ENCODE assay signal across 8 mouse cellular contexts in the genomic region with DNA sequence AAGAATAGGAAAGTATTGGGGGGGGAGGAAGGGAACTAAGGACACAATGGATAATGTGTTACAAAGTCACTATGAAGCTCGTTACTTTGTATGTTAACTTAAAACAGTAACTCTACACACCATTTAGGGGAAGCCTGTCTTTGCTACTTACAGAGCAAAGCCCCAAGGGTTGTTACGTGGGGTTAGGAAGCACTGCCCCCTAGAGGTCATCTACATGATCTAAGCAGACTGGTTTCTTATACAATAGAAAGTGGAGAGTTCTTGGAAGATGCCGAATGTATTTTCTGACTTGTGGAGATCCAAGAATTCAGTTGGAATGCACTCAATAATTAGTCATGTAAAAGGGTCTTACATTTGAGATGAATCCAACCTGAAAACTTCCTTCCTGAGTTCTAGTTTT. TPM values are rescaled to one million over a fixed set of nuclear protein-coding genes. Genes with fewer than 3 reads are reported as not detected.
A peak's percentile ranks its signal among the peaks of the same experiment; 100 is the strongest.
DNase-seq lines count a peak whose midpoint lies in the region; ATAC-seq and TF ChIP-seq lines count a peak whose summit lies in the region.

No protein-coding gene starts in this region.

- ATAC-seq in limb, embryonic 12.5 days (ENCODE audit: insufficient number of reproducible peaks, insufficient read depth, low FRiP score, low TSS enrichment, low read depth), result peak; percentile 79; the same call in 1 of the 2 replicates
- ATAC-seq in midbrain, embryonic 13.5 days, result peak; percentile 76; the same call in 1 of the 2 replicates

- no peak overlapping the region for H3K4me3 ChIP-seq in cortical plate, adult 2 months (ENCODE audit: insufficient read depth, low read length)
- peak overlapping the region; percentile 32; the same call in 1 of the 2 replicates for H3K4me3 ChIP-seq in heart, adult 2 months
- H3K4me3 ChIP-seq in kidney, adult 2 months (ENCODE audit: insufficient read depth, low read depth, low read length), result no peak overlapping the region
- H3K4me3 ChIP-seq in limb, embryonic 12.5 days (replicated peaks), result no peak overlapping the region
- H3K4me3 ChIP-seq in midbrain, embryonic 13.5 days (replicated peaks), result no peak overlapping the region

- intact Hi-C loops in heart, adult 2 months (cut with DNase I), result loop anchor here (1.0 kb wide), 2 partner anchors 123 to 270 kb away; no protein-coding TSS in a partner anchor

- peak overlapping the region; percentile 46 for H3K4me2 ChIP-seq in limb, embryonic 12.5 days
- H3K4me2 ChIP-seq in midbrain, embryonic 13.5 days (replicated peaks), result peak overlapping the region; percentile 41; the same call in 1 of the 2 replicates

- TF ChIP-seq POLR2A in cortical plate, adult 2 months (IDR thresholded peaks at IDR 0.05; ENCODE audit: extremely low read depth, insufficient read depth, low read length), result no peak
- no peak for TF ChIP-seq POLR2A in heart, adult 2 months (IDR thresholded peaks at IDR 0.05; ENCODE audit: insufficient read depth, low read depth, low read length)
- no peak for TF ChIP-seq POLR2A in kidney, adult 2 months (IDR thresholded peaks at IDR 0.05; ENCODE audit: low read depth, low read length)

- TF ChIP-seq CTCF in cortical plate, adult 2 months (IDR thresholded peaks at IDR 0.05; ENCODE audit: extremely low read depth, insufficient read depth, low read length), result peak; percentile 76
- peak; percentile 95 for TF ChIP-seq CTCF in heart, adult 2 months (IDR thresholded peaks at IDR 0.05)
- TF ChIP-seq CTCF in kidney, adult 2 months (conservative IDR thresholded peaks at IDR 0.05; ENCODE audit: insufficient read depth, insufficient read length, low read depth, low read length), result peak; percentile 68

- peak; percentile 76 for DNase-seq in right cerebral cortex, adult 18-20 months
- DNase-seq in right cerebral cortex, postnatal 25 days, result no peak
- DNase-seq in heart, adult 2 months, result peak; percentile 51 to 66
- peak; percentile 83 for DNase-seq in kidney, adult 2 months
- DNase-seq in spleen, postnatal 36 days (ENCODE audit: low spot score in 2 of 2), result peak; percentile 74 to 85

- no peak overlapping the region for H3K27ac ChIP-seq in cortical plate, adult 2 months (ENCODE audit: insufficient read depth, low read length)
- no peak overlapping the region for H3K27ac ChIP-seq in heart, adult 2 months
- H3K27ac ChIP-seq in kidney, adult 2 months (ENCODE audit: insufficient read depth, low read depth, low read length), result no peak overlapping the region
- H3K27ac ChIP-seq in limb, embryonic 12.5 days, result no peak overlapping the region
- H3K27ac ChIP-seq in midbrain, embryonic 13.5 days, result no peak overlapping the region

- H3K79me2 ChIP-seq in heart, adult 2 months (replicated peaks; ENCODE audit: control insufficient read depth, insufficient read depth, low read length), result no peaks in the 10 kb centered on the region

- no peaks in the 10 kb centered on the region for H3K4me1 ChIP-seq in cortical plate, adult 2 months (ENCODE audit: control insufficient read depth, insufficient read depth, low read length)
- H3K4me1 ChIP-seq in heart, adult 2 months (ENCODE audit: control insufficient read depth, insufficient read depth, low read length), result no peaks in the 10 kb centered on the region
- no peaks in the 10 kb centered on the region; the same call in 1 of the 2 replicates for H3K4me1 ChIP-seq in kidney, adult 2 months (ENCODE audit: control insufficient read depth, insufficient read depth, low read length)
- no peaks in the 10 kb centered on the region for H3K4me1 ChIP-seq in limb, embryonic 12.5 days (replicated peaks)
- H3K4me1 ChIP-seq in midbrain, embryonic 13.5 days (replicated peaks), result 0 out of 2 replicates have a peak, but pooled peaks cover 2% of the 10 kb centered on the region

- TF ChIP-seq EP300 in heart, adult 2 months (IDR thresholded peaks at IDR 0.05; ENCODE audit: insufficient read depth, low read depth, low read length), result no peak

- no peak overlapping the region for H3K9ac ChIP-seq in heart, adult 2 months (ENCODE audit: low read depth, low read length)
- no peak overlapping the region for H3K9ac ChIP-seq in limb, embryonic 12.5 days (replicated peaks)
- H3K9ac ChIP-seq in midbrain, embryonic 13.5 days (replicated peaks), result no peak overlapping the region

- H3K9me3 ChIP-seq in limb, embryonic 12.5 days, result no peaks in the 10 kb centered on the region
- H3K9me3 ChIP-seq in midbrain, embryonic 13.5 days, result no peaks in the 10 kb centered on the region

- 2% methylated on average over 3 of the region's 3 CpGs for WGBS in heart, adult 2 months
- WGBS in kidney, adult 2 months, result 4% methylated on average over 3 of the region's 3 CpGs
- whole genome bisulfite sequencing in limb, embryonic 12.5 days, result 9% methylated on average over 3 of the region's 3 CpGs
- whole genome bisulfite sequencing in midbrain, embryonic 13.5 days, result 10% methylated on average over 3 of the region's 3 CpGs

- H3K36me3 ChIP-seq in heart, adult 2 months (ENCODE audit: control insufficient read depth, insufficient read depth, low read length), result no peaks in the 10 kb centered on the region
- no peaks in the 10 kb centered on the region for H3K36me3 ChIP-seq in kidney, adult 2 months (ENCODE audit: control insufficient read depth, insufficient read depth, low read length)
- H3K36me3 ChIP-seq in limb, embryonic 12.5 days, result no peaks in the 10 kb centered on the region
- no peaks in the 10 kb centered on the region for H3K36me3 ChIP-seq in midbrain, embryonic 13.5 days

- H3K27me3 ChIP-seq in heart, adult 2 months (ENCODE audit: control insufficient read depth, insufficient read depth, low read length), result no peaks in the 10 kb centered on the region
- H3K27me3 ChIP-seq in kidney, adult 2 months (replicated peaks; ENCODE audit: control insufficient read depth, insufficient read depth, low read length), result no peaks in the 10 kb centered on the region
- H3K27me3 ChIP-seq in limb, embryonic 12.5 days, result 0 out of 2 replicates have a peak, but pooled peaks cover 3% of the 10 kb centered on the region
- H3K27me3 ChIP-seq in midbrain, embryonic 13.5 days, result no peaks in the 10 kb centered on the region

RNA-seq across cellular contexts. Expression of a gene that starts 23.2 kb away (rescaled TPM):
- polyA plus RNA-seq in cortical plate, adult 2 months (2012; rRNA removed), result 57.3 and 59.2 TPM in 2 replicates
- total RNA-seq in heart, adult 2 months (2021), result 10 to 100 TPM; 11.8 to 12.8 TPM
- 12.7 and 14.2 TPM in 2 replicates for polyA plus RNA-seq in heart, adult 2 months (2012; rRNA removed)
- 4.2 and 8.0 TPM in 2 replicates for polyA plus RNA-seq in kidney, adult 2 months (2012; rRNA removed)
- polyA plus RNA-seq in limb, embryonic 12.5 days (2016; fragmentation: Nextera tagmentation; extraction: Ambion mirVana), result 121 and 152 TPM in 2 replicates
- 156 and 159 TPM in 2 replicates for polyA plus RNA-seq in midbrain, embryonic 13.5 days (2015; fragmentation: Nextera tagmentation; extraction: Ambion mirVana)

RNA-seq across cellular contexts. Expression of a gene that starts 33.6 kb away (rescaled TPM):
- 52.4 and 58.6 TPM in 2 replicates for polyA plus RNA-seq in cortical plate, adult 2 months (2012; rRNA removed)
- 100 to 1,000 TPM; 149 to 209 TPM for total RNA-seq in heart, adult 2 months (2021)
- polyA plus RNA-seq in heart, adult 2 months (2012; rRNA removed), result 59.3 and 109 TPM in 2 replicates
- polyA plus RNA-seq in kidney, adult 2 months (2012; rRNA removed), result 24.9 and 30.0 TPM in 2 replicates
- 210 and 217 TPM in 2 replicates for polyA plus RNA-seq in limb, embryonic 12.5 days (2016; fragmentation: Nextera tagmentation; extraction: Ambion mirVana)
- polyA plus RNA-seq in midbrain, embryonic 13.5 days (2015; fragmentation: Nextera tagmentation; extraction: Ambion mirVana), result 149 and 152 TPM in 2 replicates
